Mouse (Mus musculus): ENCODE data around the gene AI597479.

Gene AI597479

DNA sequence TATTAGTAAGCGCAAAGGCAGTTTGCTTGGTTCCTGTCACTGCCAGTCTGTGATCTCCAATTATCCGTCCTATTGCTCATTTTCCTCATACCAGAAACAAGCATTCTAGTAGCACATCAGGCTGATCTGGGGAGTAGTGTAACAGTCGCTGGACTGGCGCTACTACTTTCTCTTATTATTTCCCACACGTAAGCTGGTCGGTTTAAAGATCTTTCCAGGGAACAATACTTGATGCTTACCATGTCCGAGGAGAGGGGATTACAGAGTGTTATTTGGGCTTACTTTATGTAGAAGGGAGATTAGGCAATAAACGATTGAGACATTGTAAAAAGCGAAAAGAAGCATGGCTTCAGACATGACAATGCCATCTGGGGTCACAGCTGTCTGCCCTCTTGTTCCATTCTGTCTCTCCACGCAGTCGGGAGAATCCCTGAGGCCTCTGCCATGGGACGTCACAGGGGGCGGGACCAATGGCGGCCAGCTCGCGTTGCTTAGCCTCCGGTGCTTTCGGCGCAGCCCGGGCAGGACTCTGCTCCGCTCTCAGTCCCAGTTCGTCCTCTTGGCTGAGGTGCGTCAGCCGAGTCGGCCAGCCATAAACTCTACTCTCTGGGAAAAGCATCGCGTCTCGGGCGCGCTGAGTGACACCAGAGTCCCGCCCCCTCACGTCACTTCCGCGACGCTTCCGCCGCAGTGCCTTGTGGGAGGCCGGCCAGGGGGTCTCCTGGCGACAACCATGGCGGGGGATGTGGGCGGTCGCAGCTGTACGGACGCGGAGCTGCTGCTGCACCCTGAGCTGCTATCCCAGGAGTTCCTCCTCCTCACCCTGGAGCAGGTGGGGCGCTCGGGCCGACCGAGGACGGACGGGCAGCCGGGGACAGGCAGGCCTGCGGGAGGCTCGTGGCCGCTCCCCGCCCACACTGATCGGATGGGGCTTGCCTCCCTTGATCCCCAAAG, at the start of gene AI597479, which contains the start of gene Tgfbrap1:
AI597479 (plus strand) TSS at position 680 of the 954 bp plus-strand sequence.
Tgfbrap1 (minus strand) TSS at position 607 of the 954 bp plus-strand sequence.
- DNase-seq: peak; percentile 83 to 86

DNA sequence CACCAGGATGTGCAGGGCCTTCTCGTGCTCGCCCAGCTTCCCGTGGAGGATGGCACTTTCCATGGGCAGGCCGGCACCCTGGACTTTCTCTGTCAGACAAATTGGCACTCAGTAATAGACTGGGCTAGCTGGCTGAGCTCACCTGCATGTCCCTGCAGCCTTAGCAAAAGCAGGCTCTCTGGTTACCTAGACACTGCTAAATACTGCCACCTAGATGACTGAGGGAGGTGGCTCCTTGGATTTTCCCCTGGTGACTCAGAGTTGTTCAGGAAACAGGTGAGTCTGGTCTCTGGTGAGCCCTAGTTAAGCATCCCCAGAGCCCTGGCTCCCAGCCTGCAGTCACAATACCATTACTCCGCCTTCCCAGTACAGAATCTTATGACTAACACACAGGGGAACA, 46.6 kb upstream of the AI597479 start:
- no peak for DNase-seq

DNA sequence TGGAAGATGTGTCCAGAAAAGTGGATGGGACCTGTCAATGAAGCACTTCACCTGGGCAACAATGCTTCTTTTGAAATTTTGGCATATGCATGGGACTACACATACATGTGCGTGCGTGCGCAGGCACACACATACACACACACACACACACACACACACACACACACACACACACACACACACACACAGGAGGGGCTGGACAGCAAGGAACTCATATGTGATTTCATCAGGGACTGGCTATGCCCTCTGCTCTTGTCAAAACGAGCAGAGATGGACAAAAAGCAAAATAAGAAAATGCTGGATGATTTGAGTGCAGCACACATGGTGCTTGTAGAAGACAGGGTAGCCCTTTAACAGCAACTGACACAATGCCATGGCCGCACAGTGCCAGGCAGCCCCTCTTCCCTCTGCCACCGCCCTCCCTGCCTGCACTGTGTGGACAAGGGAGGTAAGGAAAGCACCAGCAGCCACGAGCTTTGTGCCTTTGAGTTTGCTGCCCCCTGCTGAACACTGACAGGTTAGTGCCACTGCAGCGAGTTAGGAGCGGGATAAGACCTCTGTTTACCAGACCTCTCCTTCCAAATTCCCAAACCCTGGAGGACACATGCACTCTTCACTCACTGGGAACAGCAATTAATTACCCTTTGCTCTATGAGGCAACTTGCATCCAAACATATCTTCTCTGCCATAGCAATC, 32.7 kb upstream of the AI597479 start:
- peak in 1 of 2 experiments; percentile 13 for DNase-seq

DNA sequence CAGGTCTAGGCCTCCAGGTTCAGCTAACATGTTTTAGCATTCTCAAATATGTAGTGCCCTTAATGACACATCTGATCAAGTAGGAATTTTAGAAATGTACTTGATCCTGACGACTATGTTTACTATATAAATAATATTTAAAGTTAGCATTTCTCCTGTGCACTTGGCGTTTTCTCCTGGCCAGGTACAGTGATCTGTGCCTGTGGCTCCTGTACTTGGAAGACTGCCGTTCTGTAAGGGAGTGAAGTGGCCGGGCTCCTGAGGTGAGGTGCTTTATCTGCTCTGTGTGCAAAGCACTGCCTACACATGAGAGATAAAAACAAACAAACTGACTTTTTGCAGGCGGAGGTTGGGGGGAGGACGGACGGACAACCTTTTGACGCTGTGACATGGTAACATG, 31.9 kb upstream of the AI597479 start:
- no peak for DNase-seq

DNA sequence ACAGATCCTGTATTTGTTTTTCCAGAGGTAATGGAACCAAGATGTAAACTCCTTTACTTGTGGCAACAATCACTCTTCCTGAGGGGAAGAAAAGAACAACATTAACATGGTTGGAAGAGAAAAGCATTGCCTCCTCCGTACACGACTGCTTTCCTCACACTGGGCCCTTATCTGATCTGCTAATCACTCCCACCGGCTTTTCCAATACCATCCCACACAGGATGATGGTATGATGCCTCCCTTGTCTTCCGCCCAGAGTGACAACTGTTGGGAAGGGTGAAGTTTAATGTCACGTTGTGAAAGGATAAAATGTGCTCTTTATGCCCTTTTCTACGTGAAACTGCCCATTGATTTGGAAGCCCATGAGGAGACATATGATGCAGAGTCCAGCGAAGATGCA, 31.0 kb upstream of the AI597479 start:
- DNase-seq: no peak

DNA sequence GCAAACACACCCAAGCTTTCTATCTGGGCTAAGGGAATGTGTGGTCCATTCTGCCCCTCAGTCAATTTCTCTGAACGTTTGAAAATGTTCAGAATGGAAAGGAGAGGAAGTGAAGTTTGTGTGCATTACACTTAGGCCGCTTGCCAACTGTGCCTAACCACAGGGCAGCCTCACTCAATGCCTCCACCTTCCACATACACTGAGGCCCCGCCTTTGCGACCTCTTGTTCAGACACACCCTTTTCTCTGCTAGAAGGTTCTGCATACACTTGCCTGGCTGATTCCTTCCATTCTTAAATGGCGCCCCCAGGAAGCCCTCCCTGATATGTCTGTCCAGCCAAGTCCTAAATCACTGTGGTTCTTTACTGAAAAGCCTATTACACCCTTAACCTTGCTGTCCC, 27.8 kb upstream of the AI597479 start:
- DNase-seq: no peak

DNA sequence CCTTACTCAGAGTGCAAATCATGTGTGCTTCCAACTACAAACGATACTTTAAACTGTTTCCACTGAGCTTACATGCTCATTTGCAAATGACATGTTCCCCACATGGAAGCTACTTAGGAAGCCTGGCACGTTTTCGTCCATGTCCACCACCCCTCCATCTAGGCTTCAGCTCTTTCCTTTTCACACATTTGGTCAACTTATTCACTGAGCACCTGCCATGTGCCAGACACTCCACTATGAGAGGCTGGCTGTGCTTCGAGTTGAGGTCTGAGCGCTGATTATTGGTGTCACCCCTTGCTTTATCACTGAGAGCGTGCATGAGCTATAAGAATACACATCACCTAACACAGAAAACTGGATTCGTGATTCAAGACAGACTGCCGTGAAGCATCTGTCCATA, 26.5 kb upstream of the AI597479 start:
- no peak for DNase-seq

DNA sequence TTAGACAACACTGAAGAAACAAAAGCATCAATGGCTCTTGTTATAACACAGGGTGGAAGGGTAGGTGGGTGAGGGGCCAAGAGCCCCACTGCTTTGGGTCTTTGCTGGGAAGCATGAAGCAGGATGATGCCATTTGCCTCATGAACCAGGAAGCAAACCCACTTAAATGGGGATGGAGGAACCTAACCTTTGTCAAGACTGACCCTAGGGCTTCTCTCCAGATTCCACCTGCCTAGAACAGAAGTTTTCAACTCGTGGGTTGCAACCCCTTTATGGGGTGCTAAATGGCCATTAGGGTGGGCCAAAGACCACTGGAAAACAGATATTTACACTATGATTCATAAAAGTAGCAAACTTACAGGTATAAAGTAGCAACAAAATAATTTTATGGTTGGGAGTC, 25.9 kb upstream of the AI597479 start:
- no peak for DNase-seq

DNA sequence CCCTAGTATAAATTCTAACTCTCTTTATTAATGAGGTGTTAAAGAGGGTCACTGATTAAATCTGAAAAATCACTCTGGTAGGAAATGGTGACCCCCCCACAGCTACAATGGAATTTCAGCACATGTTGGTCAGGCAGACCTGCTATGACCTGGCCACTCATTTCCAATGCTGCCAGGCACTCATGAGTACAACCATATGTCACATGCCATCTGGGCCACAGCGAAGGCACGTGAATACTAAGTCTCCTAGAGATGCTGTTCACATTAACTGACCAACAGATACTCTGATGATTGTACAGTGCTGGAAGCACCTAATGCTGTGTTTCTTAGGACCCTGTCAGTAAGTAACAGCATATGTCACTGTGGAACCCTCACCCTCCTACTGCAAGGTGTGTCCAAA, 23.7 kb upstream of the AI597479 start:
- no peak for DNase-seq

DNA sequence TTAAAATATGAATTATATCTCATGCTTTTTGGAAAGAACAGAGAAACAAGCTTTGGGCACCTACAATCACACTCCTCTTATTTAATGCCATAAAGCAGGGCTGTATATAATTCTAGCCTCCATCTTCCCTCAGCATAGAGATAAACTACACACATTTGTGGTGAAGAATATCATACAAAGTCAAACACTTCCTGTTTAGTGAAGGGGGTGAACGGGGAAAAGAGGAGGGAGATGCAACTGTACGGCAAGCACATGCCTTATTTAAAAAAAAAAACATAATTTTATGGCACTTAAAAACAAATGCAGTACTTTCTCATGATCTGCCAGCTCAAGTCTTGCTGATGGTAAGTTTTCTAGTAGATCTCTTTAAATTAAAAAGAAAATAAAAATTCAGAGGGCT, 20.4 kb upstream of the AI597479 start:
- DNase-seq: no peak

DNA sequence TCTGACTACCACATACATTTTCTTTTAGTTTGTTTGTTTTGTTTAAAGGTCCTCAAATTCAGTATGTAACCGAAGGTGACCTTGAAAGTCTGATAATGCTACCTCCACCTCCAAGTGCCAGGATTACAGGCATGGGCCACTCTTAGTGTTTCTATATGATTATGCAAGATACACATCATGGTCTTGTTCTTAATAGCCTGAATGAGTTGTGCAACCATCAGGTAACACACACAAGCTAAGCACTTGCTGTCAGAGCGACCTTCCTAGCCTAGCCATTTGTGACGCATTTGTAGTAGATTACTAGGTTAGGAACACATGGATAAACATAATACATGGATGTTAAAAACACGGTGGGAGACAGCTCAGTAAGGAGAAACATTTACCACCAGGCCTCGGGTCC, 15.6 kb upstream of the AI597479 start:
- no peak for DNase-seq

DNA sequence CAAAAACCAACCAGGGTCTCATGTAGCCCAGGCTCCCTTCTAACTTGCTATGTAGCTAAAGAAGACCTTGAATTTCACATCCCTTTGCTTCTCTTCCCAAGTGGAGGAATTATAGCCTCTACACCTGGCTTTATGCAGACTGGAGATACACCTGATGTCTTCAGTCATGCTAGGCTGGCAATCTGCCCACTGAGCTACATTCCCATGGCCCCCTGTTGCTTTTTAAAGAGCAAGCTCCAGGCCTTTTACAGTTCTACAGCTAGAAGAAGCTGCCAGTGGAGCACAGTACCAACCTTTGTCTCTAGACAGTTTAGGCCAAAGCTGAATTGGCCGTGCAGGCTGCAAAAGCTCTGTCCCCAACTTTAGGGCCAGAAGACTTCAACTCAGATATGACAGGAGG, 8.1 kb upstream of the AI597479 start:
- no peak for DNase-seq

DNA sequence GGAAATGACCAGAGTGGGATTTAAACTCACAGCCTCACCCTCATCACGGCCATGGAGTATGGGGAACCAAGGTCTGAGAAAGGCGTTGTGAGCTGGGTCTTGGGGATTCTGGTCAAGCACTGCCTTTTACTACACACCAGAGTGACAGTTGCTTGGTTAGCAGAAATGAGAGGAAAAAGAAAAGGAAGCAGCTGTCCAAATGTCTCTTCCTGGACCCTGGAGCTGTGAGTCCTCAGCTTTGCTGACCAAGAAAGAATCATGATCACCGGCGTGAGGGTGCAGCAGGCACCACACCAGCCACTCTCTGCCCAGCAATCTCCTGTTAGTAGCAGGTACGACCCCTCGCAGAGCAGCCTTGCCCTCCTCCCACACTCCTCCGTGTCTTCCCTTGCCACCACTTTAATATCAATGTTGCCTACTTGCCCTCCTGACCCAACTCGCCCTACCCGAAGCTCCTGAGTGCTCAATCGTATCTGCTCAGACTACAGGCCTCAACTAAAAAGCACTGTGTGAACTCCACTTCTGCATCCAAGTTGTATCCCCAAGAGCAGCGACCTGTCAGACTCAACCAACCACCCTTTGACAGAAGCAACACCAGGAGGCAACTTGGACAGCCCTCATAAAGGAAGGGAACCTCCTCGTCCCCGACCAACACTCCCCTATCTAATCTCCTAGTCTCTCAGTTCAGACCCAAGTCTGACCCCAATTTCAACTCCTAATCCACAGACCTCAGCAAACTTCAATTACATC, 7.0 kb upstream of the AI597479 start:
- no peak for DNase-seq

DNA sequence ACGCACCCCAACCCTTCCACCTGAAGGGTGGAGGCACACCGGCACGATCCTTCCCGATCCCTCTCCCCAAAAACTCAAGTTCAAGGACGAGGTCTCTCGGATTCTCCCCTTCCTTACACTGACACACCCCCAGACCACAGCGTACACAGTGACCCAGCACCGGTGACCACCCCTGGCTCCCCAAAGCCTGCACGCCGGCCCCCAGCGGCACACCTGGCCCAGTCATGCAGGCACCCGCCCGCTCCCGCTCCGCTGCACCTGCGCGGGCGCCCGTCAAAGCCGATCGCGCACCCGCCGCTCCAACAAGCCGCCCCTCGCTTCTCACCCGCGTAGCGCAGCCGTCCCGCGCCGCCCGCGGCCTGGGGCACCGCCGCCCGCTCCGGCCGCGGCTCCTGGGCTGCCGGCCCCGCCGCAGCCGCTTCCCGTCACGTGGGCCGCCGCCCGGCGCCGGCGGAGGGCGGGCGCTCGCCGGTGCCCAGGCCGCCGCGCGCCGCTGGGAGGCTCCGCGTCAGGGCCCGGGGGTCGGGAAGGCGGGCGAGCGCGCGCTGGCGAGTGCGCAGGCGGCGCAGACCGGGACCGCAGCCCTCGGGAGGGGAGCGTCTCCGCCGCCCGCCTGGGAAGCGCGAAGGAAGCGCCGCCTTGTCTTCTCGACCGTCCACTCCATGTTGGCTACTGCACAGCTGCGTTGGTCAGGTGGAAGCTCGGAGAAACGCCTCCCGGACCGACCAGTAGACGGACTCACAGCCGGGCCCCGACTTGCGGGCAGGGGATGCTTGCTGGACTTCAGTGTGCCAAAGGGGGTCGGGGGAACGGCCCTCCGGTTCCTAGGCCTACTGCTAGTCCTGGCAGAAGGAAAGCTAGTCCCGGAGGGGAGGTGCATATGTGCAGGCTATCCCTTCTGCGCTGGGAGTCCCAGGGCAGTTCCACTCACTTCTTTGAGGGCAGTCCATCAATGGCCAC, 6.2 kb upstream of the AI597479 start:
- DNase-seq: peak; percentile 38 to 44

DNA sequence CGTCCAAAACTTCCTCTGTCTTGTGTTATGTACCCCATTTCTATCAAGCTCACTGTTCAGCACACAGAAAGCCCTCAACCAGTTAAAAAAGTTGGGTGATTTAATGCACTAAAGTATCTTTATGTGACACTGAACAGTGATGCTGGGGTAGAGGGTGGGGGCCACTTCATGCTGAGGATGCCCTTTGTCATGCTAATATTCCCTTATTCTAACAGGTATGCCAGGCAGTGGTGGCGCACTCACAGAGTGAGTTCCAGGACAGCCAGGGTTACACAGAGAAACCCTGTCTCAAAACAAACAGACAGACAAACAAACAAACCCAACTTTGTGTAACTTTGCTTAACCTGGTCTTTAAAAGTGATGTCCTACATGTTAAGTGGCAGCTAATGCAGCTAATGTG, 4.3 kb upstream of the AI597479 start:
- no peak for DNase-seq

DNA sequence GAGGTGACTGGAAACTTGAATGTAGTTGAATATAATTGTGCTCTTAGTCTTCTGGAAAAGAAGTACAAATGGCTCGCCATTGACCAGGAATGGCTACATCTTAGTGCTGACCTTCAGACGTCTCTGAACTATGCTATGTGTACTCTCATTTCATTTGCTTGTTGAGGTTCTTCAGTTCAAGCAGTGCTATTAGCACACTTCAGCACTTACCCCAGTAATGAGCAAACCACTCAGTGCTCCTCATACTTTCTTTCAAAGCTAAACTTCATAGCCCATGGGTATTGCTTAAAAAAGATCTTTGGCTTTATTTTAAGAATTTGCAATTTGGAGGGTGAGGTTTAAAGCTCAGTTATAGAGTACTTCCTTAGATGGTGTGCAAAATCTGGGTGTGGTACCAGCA, 10.2 kb downstream of the AI597479 start:
- DNase-seq: no peak

DNA sequence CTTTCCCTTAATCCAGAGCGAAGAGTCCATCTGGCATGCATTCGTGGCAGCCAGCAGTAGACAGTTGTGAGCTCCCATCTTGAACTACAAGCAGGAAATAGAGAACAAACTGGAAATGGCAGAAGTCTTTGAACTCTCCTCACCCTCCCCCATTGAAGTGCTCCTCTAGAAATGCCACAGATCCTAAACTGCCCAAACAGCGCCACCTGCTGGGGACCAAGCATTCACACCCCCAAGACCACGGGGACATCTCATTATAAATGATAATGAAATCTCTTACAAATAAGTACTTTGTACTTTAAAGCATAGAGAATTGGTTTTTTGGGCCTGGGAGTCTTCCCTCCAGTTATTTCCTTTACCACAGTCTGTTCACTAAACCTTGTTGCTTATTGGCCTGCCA, 12.0 kb downstream of the AI597479 start:
- peak in 1 of 2 experiments; percentile 14 for DNase-seq

DNA sequence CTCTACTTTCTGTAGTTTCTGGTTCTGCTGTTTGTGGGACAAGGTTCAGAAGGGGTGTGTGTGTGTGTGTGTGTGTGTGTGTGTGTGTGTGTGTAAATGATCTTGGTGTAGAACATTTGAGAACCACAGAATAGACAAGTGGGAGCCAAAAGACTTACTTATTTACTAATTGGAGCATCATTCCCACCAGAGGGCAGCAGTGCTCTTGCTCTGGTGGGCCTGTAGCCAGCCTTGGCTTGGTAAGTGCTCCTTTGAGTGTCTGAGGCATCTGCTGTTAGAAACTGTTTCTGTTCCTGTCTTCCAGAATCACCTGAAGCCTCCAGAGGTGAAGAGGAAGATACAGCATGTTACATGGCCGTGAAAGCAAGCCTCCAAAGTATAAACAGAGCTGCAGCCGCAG, 14.4 kb downstream of the AI597479 start:
- DNase-seq: no peak

DNA sequence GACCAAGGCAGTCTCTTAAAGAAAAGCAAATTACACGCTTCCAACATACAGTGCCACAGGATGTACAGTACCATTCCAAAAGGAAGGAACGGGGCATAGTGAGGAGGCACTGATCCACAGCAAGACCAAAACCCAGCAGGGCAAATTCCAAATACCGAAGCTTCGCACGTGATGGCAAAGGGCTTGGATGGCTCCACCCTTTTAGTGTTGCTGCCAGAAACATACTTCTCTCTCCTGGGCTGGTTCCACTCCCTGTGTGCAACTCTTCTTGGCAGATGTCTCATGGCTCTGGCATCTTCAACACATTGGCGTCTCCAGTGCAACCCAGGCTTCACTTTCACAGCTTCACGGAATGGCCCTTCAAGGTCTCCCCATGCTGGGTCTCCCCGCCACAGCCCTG, 18.9 kb downstream of the AI597479 start:
- DNase-seq: no peak

DNA sequence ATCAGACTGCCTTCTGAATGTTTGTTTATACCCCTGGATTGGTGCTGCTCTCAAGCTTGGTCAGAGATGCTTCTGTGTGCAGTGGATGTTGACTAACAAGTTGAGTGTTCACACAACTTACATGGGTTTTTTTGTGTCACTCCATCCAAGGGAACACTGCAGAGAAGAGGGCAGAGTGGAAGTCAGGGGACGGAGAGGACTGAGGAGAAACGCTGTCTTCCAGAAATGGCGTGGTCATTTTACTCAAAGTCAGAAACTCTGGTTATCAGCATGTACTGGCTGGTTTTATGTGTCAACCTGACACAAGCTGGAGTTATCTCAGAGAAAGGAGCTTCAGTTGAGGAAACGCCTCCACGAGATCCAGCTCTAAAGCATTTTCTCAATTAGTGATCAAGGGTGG, 22.4 kb downstream of the AI597479 start:
- no peak for DNase-seq

DNA sequence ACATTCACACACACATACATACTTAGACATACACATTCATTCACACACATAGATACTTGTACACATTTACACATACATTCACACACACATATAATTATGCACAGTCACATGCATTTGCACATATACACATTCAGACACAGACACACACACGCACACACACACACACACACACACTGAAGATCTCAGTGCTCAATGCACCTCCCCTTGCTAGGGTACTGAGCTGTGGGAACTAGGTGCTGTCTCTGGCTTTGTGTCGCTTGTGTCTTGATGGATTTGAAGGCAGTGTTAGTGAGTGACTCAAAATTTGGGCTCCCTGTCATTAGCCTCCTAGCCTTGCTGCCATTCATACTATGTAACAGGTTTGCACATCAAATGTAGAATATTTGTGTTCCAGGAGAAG, 24.1 kb downstream of the AI597479 start:
- no peak for DNase-seq

DNA sequence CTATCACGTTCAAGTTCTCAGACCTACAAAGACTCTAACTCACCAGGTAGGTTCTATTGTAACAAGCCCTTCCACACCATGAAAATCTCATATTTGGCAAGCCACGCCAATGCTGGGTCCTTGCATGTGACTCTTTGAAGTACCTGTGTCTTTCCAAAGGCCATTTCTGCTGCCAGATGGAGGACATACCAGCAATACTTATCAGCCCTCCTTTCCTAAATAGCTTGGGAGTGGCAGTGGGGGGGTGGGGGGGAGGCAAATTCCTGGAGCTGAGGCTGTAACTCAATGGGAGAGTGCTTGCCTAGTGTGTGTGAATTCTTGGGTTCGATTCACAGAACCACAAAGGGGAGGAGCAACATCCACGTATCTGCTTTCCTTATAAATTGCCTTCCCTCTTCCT, 26.2 kb downstream of the AI597479 start:
- no peak for DNase-seq
